Comparison of ENCODE assay signal across 30 mouse cellular contexts in genomic region chr1:38495284-38495683, GRCm38 (mm10).
DNase-seq lines count a peak whose midpoint lies in the region; ATAC-seq and TF ChIP-seq lines count a peak whose summit lies in the region.
"Had no signal": no experiment of that assay in that cellular context is flagged by ENCODE, and none has a peak within 500 bp of the region (broad histone marks: within the 10 kb centered on the region; RNA-seq: fewer than 3 reads in every experiment).

No protein-coding gene starts in this region.

- no peak overlapping the region for H3K4me3 ChIP-seq in neural tube, embryonic 13.5 days
- H3K4me3 ChIP-seq in neural tube, embryonic 15.5 days (replicated peaks): no peak overlapping the region
- H3K4me3 ChIP-seq in MEL (ENCODE audit: control insufficient read depth in 1 of 2, insufficient read depth in 1 of 2, low read depth in 2 of 2, low read length in 2 of 2): no peak overlapping the region
- no peak overlapping the region for H3K4me3 ChIP-seq in hindbrain, embryonic 10.5 days
- H3K4me3 ChIP-seq: embryonic facial prominence, embryonic 13.5 days; forebrain, embryonic 10.5 days; forebrain, embryonic 15.5 days; hindbrain, embryonic 12.5 days; midbrain, embryonic 10.5 days; midbrain, embryonic 15.5 days had no signal

- ATAC-seq in neural tube, embryonic 13.5 days (ENCODE audit: low read depth): no peak
- no peak for ATAC-seq in neural tube, embryonic 15.5 days (ENCODE audit: low FRiP score)
- 0 out of 2 replicates have a peak, but pooled peaks have one; percentile 30 for ATAC-seq in megakaryocyte, adult 5-6 weeks (ENCODE audit: poor library complexity, severe bottlenecking)
- ATAC-seq: forebrain, embryonic 15.5 days; intestine, embryonic 16.5 days; midbrain, embryonic 15.5 days had no signal

- DNase-seq in MEL (ENCODE audit: low read depth, low spot score): peak; percentile 47
- no peak for DNase-seq in frontal cortex, postnatal 10 days (ENCODE audit: low spot score in 2 of 2)
- no peak for DNase-seq in hindbrain, embryonic 10.5 days (ENCODE audit: low spot score)
- no peak for DNase-seq in urinary bladder, postnatal 36 days (ENCODE audit: low spot score in 2 of 2)
- DNase-seq: adrenal gland, adult 8-10 months; cerebellum, adult 9-10 months; cerebellum, postnatal 36 days; gastrocnemius, postnatal 36 days; heart, postnatal 14 days; kidney, adult 8-10 months; kidney, postnatal 4 days; layer of hippocampus, postnatal 36 days; left cerebral cortex, postnatal 4 days; lung, adult 2 months; lung, postnatal 10 days; right cerebral cortex, postnatal 14 days; thymus, postnatal 14 days had no signal

- H3K9ac ChIP-seq in neural tube, embryonic 13.5 days: no peak overlapping the region
- H3K9ac ChIP-seq in neural tube, embryonic 15.5 days (replicated peaks): no peak overlapping the region
- no peak overlapping the region for H3K9ac ChIP-seq in MEL (ENCODE audit: control insufficient read depth, low read depth, low read length, poor library complexity, severe bottlenecking)
- H3K9ac ChIP-seq: embryonic facial prominence, embryonic 13.5 days; forebrain, embryonic 15.5 days; hindbrain, embryonic 12.5 days; liver, embryonic 14.5 days; midbrain, embryonic 15.5 days had no signal

- H3K36me3 ChIP-seq in neural tube, embryonic 13.5 days: no peaks in the 10 kb centered on the region
- no peaks in the 10 kb centered on the region for H3K36me3 ChIP-seq in neural tube, embryonic 15.5 days
- peaks cover 0 to 19% of the 10 kb centered on the region in 2 experiments for H3K36me3 ChIP-seq in MEL (ENCODE audit: control insufficient read depth in 1 of 2, insufficient read depth in 2 of 2, low read length in 2 of 2)
- H3K36me3 ChIP-seq in hindbrain, embryonic 10.5 days: no peaks in the 10 kb centered on the region
- H3K36me3 ChIP-seq: embryonic facial prominence, embryonic 13.5 days; forebrain, embryonic 10.5 days; forebrain, embryonic 15.5 days; hindbrain, embryonic 12.5 days; midbrain, embryonic 10.5 days; midbrain, embryonic 15.5 days had no signal

- H3K4me1 ChIP-seq in neural tube, embryonic 13.5 days (replicated peaks): peaks cover 36% of the 10 kb centered on the region
- peaks cover 18% of the 10 kb centered on the region for H3K4me1 ChIP-seq in neural tube, embryonic 15.5 days
- H3K4me1 ChIP-seq in MEL (ENCODE audit: control insufficient read depth in 1 of 2, insufficient read depth in 2 of 2, low read length in 2 of 2): peaks cover 5 to 17% of the 10 kb centered on the region in 2 experiments
- peaks cover 28% of the 10 kb centered on the region for H3K4me1 ChIP-seq in hindbrain, embryonic 10.5 days (replicated peaks)

- H3K79me2 ChIP-seq in MEL (ENCODE audit: control insufficient read depth, insufficient read depth, low read length, poor library complexity): no peaks in the 10 kb centered on the region

- WGBS in neural tube, embryonic 13.5 days: 95% methylated on average over 2 of the region's 2 CpGs
- 95% methylated on average over 2 of the region's 2 CpGs for WGBS in neural tube, embryonic 15.5 days
- 94% methylated on average over 2 of the region's 2 CpGs for WGBS in hindbrain, embryonic 10.5 days

- no peaks in the 10 kb centered on the region for H3K9me3 ChIP-seq in neural tube, embryonic 13.5 days
- no peaks in the 10 kb centered on the region for H3K9me3 ChIP-seq in neural tube, embryonic 15.5 days (replicated peaks)
- no peaks in the 10 kb centered on the region for H3K9me3 ChIP-seq in MEL (replicated peaks; ENCODE audit: insufficient read depth, low read length)
- H3K9me3 ChIP-seq in hindbrain, embryonic 10.5 days: no peaks in the 10 kb centered on the region
- H3K9me3 ChIP-seq: embryonic facial prominence, embryonic 13.5 days; forebrain, embryonic 10.5 days; forebrain, embryonic 15.5 days; hindbrain, embryonic 12.5 days; midbrain, embryonic 10.5 days; midbrain, embryonic 15.5 days had no signal

- 0 out of 4 replicates have a peak, but pooled peaks of 1 of the 2 experiments have one; percentile 17 for TF ChIP-seq EP300 in MEL (IDR thresholded peaks at IDR 0.05; ENCODE audit: low read depth in 1 of 2, low read length in 2 of 2)

- TF ChIP-seq POLR2A in MEL (IDR thresholded peaks at IDR 0.05; ENCODE audit: control insufficient read depth in 1 of 2, insufficient read depth in 1 of 2, low read depth in 1 of 2, low read length in 2 of 2, poor library complexity in 1 of 2): no peak

- no peak for TF ChIP-seq RAD21 in MEL (IDR thresholded peaks at IDR 0.05; ENCODE audit: low read depth, low read length)

- no peak overlapping the region for H3K4me2 ChIP-seq in neural tube, embryonic 13.5 days
- no peak overlapping the region for H3K4me2 ChIP-seq in neural tube, embryonic 15.5 days
- H3K4me2 ChIP-seq: embryonic facial prominence, embryonic 13.5 days; forebrain, embryonic 15.5 days; hindbrain, embryonic 12.5 days; midbrain, embryonic 15.5 days had no signal

- H3K27me3 ChIP-seq in neural tube, embryonic 13.5 days: no peaks in the 10 kb centered on the region
- H3K27me3 ChIP-seq in neural tube, embryonic 15.5 days (replicated peaks): no peaks in the 10 kb centered on the region
- H3K27me3 ChIP-seq in MEL (ENCODE audit: control insufficient read depth in 1 of 2, insufficient read depth in 2 of 2, low read length in 2 of 2): no peaks in the 10 kb centered on the region
- no peaks in the 10 kb centered on the region for H3K27me3 ChIP-seq in hindbrain, embryonic 10.5 days (ENCODE audit: insufficient read depth, poor library complexity, severe bottlenecking)
- H3K27me3 ChIP-seq: embryonic facial prominence, embryonic 13.5 days; forebrain, embryonic 15.5 days; hindbrain, embryonic 12.5 days; midbrain, embryonic 15.5 days had no signal

- no peak for TF ChIP-seq CTCF in MEL (IDR thresholded peaks at IDR 0.05 in 2 of 3, conservative IDR thresholded peaks at IDR 0.05 in 1 of 3; ENCODE audit: control insufficient read depth in 1 of 3, insufficient read depth in 1 of 3, low read depth in 2 of 3, low read length in 3 of 3, poor library complexity in 1 of 3, severe bottlenecking in 1 of 3)

- H3K27ac ChIP-seq in neural tube, embryonic 13.5 days (replicated peaks): 0 out of 2 replicates have a peak overlapping the region, but pooled peaks have one; percentile 9
- no peak overlapping the region for H3K27ac ChIP-seq in neural tube, embryonic 15.5 days (replicated peaks)
- H3K27ac ChIP-seq in MEL (ENCODE audit: control insufficient read depth, low read depth, low read length): no peak overlapping the region
- H3K27ac ChIP-seq in hindbrain, embryonic 10.5 days: no peak overlapping the region
- H3K27ac ChIP-seq: embryonic facial prominence, embryonic 13.5 days; forebrain, embryonic 10.5 days; forebrain, embryonic 15.5 days; hindbrain, embryonic 12.5 days; kidney, postnatal 0 days; liver, embryonic 14.5 days; macrophage; midbrain, embryonic 10.5 days; midbrain, embryonic 15.5 days had no signal

TF ChIP-seq in MEL, 35 proteins besides CTCF, POLR2A, EP300 and RAD21:
- TF ChIP-seq ZMIZ1 (IDR thresholded peaks at IDR 0.05; ENCODE audit: low read depth, low read length) (no peak), MEF2A (IDR thresholded peaks at IDR 0.05; ENCODE audit: extremely low read depth, insufficient replicate concordance, low read depth, low read length, poor library complexity, severe bottlenecking) (no peak), ETS1 (IDR thresholded peaks at IDR 0.05; ENCODE audit: low read depth, low read length) (no peak), MAFK (IDR thresholded peaks at IDR 0.05; ENCODE audit: borderline replicate concordance, low read depth, low read length) (no peak), TBP (IDR thresholded peaks at IDR 0.05; ENCODE audit: low read depth, low read length) (no peak), ZKSCAN1 (IDR thresholded peaks at IDR 0.05; ENCODE audit: low read depth, low read length) (no peak), JUND (IDR thresholded peaks at IDR 0.05; ENCODE audit: low read depth, low read length) (no peak), POLR2AphosphoS2 (IDR thresholded peaks at IDR 0.05; ENCODE audit: low read length) (no peak), MYB (IDR thresholded peaks at IDR 0.05; ENCODE audit: low read depth, low read length) (no peak), NRF1 (IDR thresholded peaks at IDR 0.05; ENCODE audit: insufficient read depth, low read depth, low read length, poor library complexity, severe bottlenecking) (no peak), E2F4 (IDR thresholded peaks at IDR 0.05; ENCODE audit: borderline replicate concordance, low read depth, low read length) (no peak), MAZ (IDR thresholded peaks at IDR 0.05; ENCODE audit: low read depth, low read length) (no peak), ZNF384 (IDR thresholded peaks at IDR 0.05; ENCODE audit: low read depth, low read length) (no peak), CHD2 (IDR thresholded peaks at IDR 0.05; ENCODE audit: low read length) (no peak), HCFC1 (IDR thresholded peaks at IDR 0.05; ENCODE audit: low read depth, low read length) (no peak), MAX (IDR thresholded peaks at IDR 0.05; ENCODE audit: low read length) (no peak), GATA1 (IDR thresholded peaks at IDR 0.05; ENCODE audit: low read depth, low read length) (no peak)
